Mouse (Mus musculus) brain, embryonic 14.5 days (tissue): ENCODE results near the gene Zfp791. TPM values are rescaled to one million over a fixed set of nuclear protein-coding genes. Genes with fewer than 3 reads are reported as not detected.
A peak's percentile ranks its signal among the peaks of the same experiment; 100 is the strongest.
"Not testable (repeated sequence)": the region's sequence is repeated elsewhere in the genome, so short reads cannot be mapped to it uniquely, and the experiment has no call there.

Experiments used
- DNase-seq: peaks from one replicate; pipeline ENCODE4 v3.0.0-alpha.2; 2011; ENCODE audit warnings: low read depth
- CTCF ChIP-seq: fragments of 200-500 bp; IDR thresholded peaks from 2 replicates; pipeline ENCODE4 v1.5.1; 2012; ENCODE audit warnings: inconsistent platforms, mild to moderate bottlenecking, moderate library complexity, borderline replicate concordance; ENCODE audit not compliant: insufficient read depth, insufficient read length; ENCODE audit errors: extremely low read depth
- POLR2A ChIP-seq: fragments of 200-500 bp; IDR thresholded peaks from 2 replicates; pipeline ENCODE4 v1.6.1; 2012; ENCODE audit warnings: mild to moderate bottlenecking, inconsistent platforms, borderline replicate concordance; ENCODE audit not compliant: poor library complexity, insufficient read depth, insufficient read length, severe bottlenecking; ENCODE audit errors: extremely low read depth
- polyA plus RNA-seq: library from polyadenylated mRNA; depleted of rRNA; stranded (reverse); fragments of >200 nt; gene quantifications from 2 replicates; pipeline ENCODE4 v1.2.3, GENCODE M21; 2012

The Zfp791 gene
- polyA plus RNA-seq, 1 experiment, result 2.8 TPM

GRCm38 (mm10) chr8:85100076-85100665 lies 22.7 kb downstream of the Zfp791 start:
- TF ChIP-seq CTCF (no peak), POLR2A (no peak)
- no peak for DNase-seq

- DNase-seq, result no peak
- TF ChIP-seq CTCF (no peak), POLR2A (no peak)
Observed at GRCm38 (mm10) chr8:85096850-85097249, 26.0 kb downstream of the Zfp791 start.

GRCm38 (mm10) chr8:85096196-85096595 lies 26.7 kb downstream of the Zfp791 start:
- TF ChIP-seq CTCF, result no peak
- no peak for DNase-seq

- DNase-seq, result no peak
- TF ChIP-seq POLR2A (no peak), CTCF (no peak)
Observed at GRCm38 (mm10) chr8:85095566-85095965, 27.3 kb downstream of the Zfp791 start.

- no peak for TF ChIP-seq POLR2A
- TF ChIP-seq CTCF, result no peak
Observed at GRCm38 (mm10) chr8:85095051-85095450, 27.8 kb downstream of the Zfp791 start.

GRCm38 (mm10) chr8:85091526-85092090 lies 31.3 kb downstream of the Zfp791 start:
- DNase-seq, result no peak
- TF ChIP-seq POLR2A (no peak), CTCF (no peak)

More at GRCm38 (mm10) chr8:85095051-85095450, 27.8 kb downstream of the Zfp791 start:
- DNase-seq, result no peak

GRCm38 (mm10) chr8:85090856-85091255 lies 32.0 kb downstream of the Zfp791 start:
- no peak for DNase-seq
- TF ChIP-seq CTCF (no peak), POLR2A (no peak)

GRCm38 (mm10) chr8:85088771-85089170 lies 34.1 kb downstream of the Zfp791 start:
- DNase-seq, result no peak
- TF ChIP-seq CTCF, result no peak
- TF ChIP-seq POLR2A, result no peak

- no peak for DNase-seq
- TF ChIP-seq CTCF (no peak), POLR2A (no peak)
Observed at GRCm38 (mm10) chr8:85086238-85086637, 36.7 kb downstream of the Zfp791 start.

- no peak for TF ChIP-seq CTCF
- TF ChIP-seq POLR2A, result no peak
- DNase-seq, result no peak
Observed at GRCm38 (mm10) chr8:85084633-85085032, 38.3 kb downstream of the Zfp791 start.

GRCm38 (mm10) chr8:85083108-85083813 lies 39.6 kb downstream of the Zfp791 start, which contains the start of gene Man2b1:
TSS of gene Man2b1 (plus strand) at chr8:85083270.
- TF ChIP-seq POLR2A (no peak), CTCF (peak; percentile 43; the same call in 1 of the 2 replicates)
- DNase-seq, result peak; percentile 87

- not testable (repeated sequence) for DNase-seq
Observed at GRCm38 (mm10) chr8:85082169-85082568, 40.7 kb downstream of the Zfp791 start.
